Mouse (Mus musculus): ENCODE results near the gene Mfap2.

Gene Mfap2

GRCm38 (mm10) chr4:141014114-141014513 lies 3.9 kb downstream of the Mfap2 start:
- H3K36me3 ChIP-seq (ENCODE audit: insufficient read depth, low read length), result peaks cover 22% of the 10 kb centered on the region
- TF ChIP-seq NANOG (IDR thresholded peaks at IDR 0.05; ENCODE audit: borderline replicate concordance, low read length) (no peak), CTCF (conservative IDR thresholded peaks at IDR 0.05; ENCODE audit: low read length) (no peak), POU5F1 (IDR thresholded peaks at IDR 0.05; ENCODE audit: borderline replicate concordance, low read length) (no peak)
- H3K4me1 ChIP-seq (replicated peaks; ENCODE audit: low read depth, low read length), result peaks cover 59% of the 10 kb centered on the region
- H3K4me3 ChIP-seq (replicated peaks; ENCODE audit: low read length), result no peak overlapping the region
- peaks cover 9% of the 10 kb centered on the region for H3K9me3 ChIP-seq (ENCODE audit: low read length)
- H3K27me3 ChIP-seq (ENCODE audit: insufficient read depth, low read length), result peaks cover 16% of the 10 kb centered on the region

- H3K4me3 ChIP-seq (replicated peaks; ENCODE audit: low read length), result no peak overlapping the region
- peaks cover 29% of the 10 kb centered on the region for H3K36me3 ChIP-seq (ENCODE audit: insufficient read depth, low read length)
- TF ChIP-seq POU5F1 (IDR thresholded peaks at IDR 0.05; ENCODE audit: borderline replicate concordance, low read length), result no peak
- TF ChIP-seq CTCF (conservative IDR thresholded peaks at IDR 0.05; ENCODE audit: low read length), result no peak
- no peak for TF ChIP-seq NANOG (IDR thresholded peaks at IDR 0.05; ENCODE audit: borderline replicate concordance, low read length)
- peaks cover 16% of the 10 kb centered on the region for H3K27me3 ChIP-seq (ENCODE audit: insufficient read depth, low read length)
- peaks cover 4% of the 10 kb centered on the region for H3K9me3 ChIP-seq (ENCODE audit: low read length)
- peaks cover 66% of the 10 kb centered on the region for H3K4me1 ChIP-seq (replicated peaks; ENCODE audit: low read depth, low read length)
These were observed 4.6 kb downstream of the Mfap2 start for GRCm38 (mm10) chr4:141014856-141015255.

- H3K4me1 ChIP-seq (replicated peaks; ENCODE audit: low read depth, low read length), result peaks cover 66% of the 10 kb centered on the region
- no peaks in the 10 kb centered on the region for H3K9me3 ChIP-seq (ENCODE audit: low read length)
- no peak overlapping the region for H3K4me3 ChIP-seq (replicated peaks; ENCODE audit: low read length)
- H3K27me3 ChIP-seq (ENCODE audit: insufficient read depth, low read length), result peaks cover 16% of the 10 kb centered on the region
- H3K36me3 ChIP-seq (ENCODE audit: insufficient read depth, low read length), result peaks cover 31% of the 10 kb centered on the region
- TF ChIP-seq POU5F1 (IDR thresholded peaks at IDR 0.05; ENCODE audit: borderline replicate concordance, low read length) (no peak), CTCF (conservative IDR thresholded peaks at IDR 0.05; ENCODE audit: low read length) (no peak), NANOG (IDR thresholded peaks at IDR 0.05; ENCODE audit: borderline replicate concordance, low read length) (no peak)
These were observed 5.1 kb downstream of the Mfap2 start for GRCm38 (mm10) chr4:141015356-141015755.

- no peaks in the 10 kb centered on the region for H3K9me3 ChIP-seq (ENCODE audit: low read length)
- H3K27me3 ChIP-seq (ENCODE audit: insufficient read depth, low read length), result peaks cover 10% of the 10 kb centered on the region
- peaks cover 68% of the 10 kb centered on the region for H3K4me1 ChIP-seq (replicated peaks; ENCODE audit: low read depth, low read length)
- peaks cover 31% of the 10 kb centered on the region for H3K36me3 ChIP-seq (ENCODE audit: insufficient read depth, low read length)
- H3K4me3 ChIP-seq (replicated peaks; ENCODE audit: low read length), result no peak overlapping the region
- TF ChIP-seq NANOG (IDR thresholded peaks at IDR 0.05; ENCODE audit: borderline replicate concordance, low read length), result no peak
- TF ChIP-seq POU5F1 (IDR thresholded peaks at IDR 0.05; ENCODE audit: borderline replicate concordance, low read length), result no peak
- TF ChIP-seq CTCF (conservative IDR thresholded peaks at IDR 0.05; ENCODE audit: low read length), result no peak
These were observed 6.1 kb downstream of the Mfap2 start for GRCm38 (mm10) chr4:141016311-141016710.

- H3K27me3 ChIP-seq (ENCODE audit: insufficient read depth, low read length), result no peaks in the 10 kb centered on the region
- peaks cover 38% of the 10 kb centered on the region for H3K36me3 ChIP-seq (ENCODE audit: insufficient read depth, low read length)
- TF ChIP-seq CTCF (conservative IDR thresholded peaks at IDR 0.05; ENCODE audit: low read length), result 0 out of 2 replicates have a peak, but pooled peaks have one; percentile 3
- TF ChIP-seq NANOG (IDR thresholded peaks at IDR 0.05; ENCODE audit: borderline replicate concordance, low read length), result no peak
- H3K4me3 ChIP-seq (replicated peaks; ENCODE audit: low read length), result peak overlapping the region; percentile 53
- H3K9me3 ChIP-seq (ENCODE audit: low read length), result no peaks in the 10 kb centered on the region
- H3K4me1 ChIP-seq (replicated peaks; ENCODE audit: low read depth, low read length), result peaks cover 72% of the 10 kb centered on the region
These were observed 7.6 kb downstream of the Mfap2 start for GRCm38 (mm10) chr4:141017657-141018436.

GRCm38 (mm10) chr4:141020220-141020619 lies 10.0 kb downstream of the Mfap2 start:
- TF ChIP-seq NANOG (IDR thresholded peaks at IDR 0.05; ENCODE audit: borderline replicate concordance, low read length), result no peak
- no peak for TF ChIP-seq POU5F1 (IDR thresholded peaks at IDR 0.05; ENCODE audit: borderline replicate concordance, low read length)
- no peak for TF ChIP-seq CTCF (conservative IDR thresholded peaks at IDR 0.05; ENCODE audit: low read length)
- Histone ChIP-seq H3K9me3 (ENCODE audit: low read length) (no peaks in the 10 kb centered on the region), H3K27me3 (ENCODE audit: insufficient read depth, low read length) (no peaks in the 10 kb centered on the region), H3K4me1 (replicated peaks; ENCODE audit: low read depth, low read length) (peaks cover 58% of the 10 kb centered on the region), H3K36me3 (ENCODE audit: insufficient read depth, low read length) (peaks cover 54% of the 10 kb centered on the region), H3K4me3 (replicated peaks; ENCODE audit: low read length) (no peak overlapping the region)

- TF ChIP-seq CTCF (conservative IDR thresholded peaks at IDR 0.05; ENCODE audit: low read length) (no peak), POU5F1 (IDR thresholded peaks at IDR 0.05; ENCODE audit: borderline replicate concordance, low read length) (no peak), NANOG (IDR thresholded peaks at IDR 0.05; ENCODE audit: borderline replicate concordance, low read length) (no peak)
- peaks cover 54% of the 10 kb centered on the region for H3K4me1 ChIP-seq (replicated peaks; ENCODE audit: low read depth, low read length)
- H3K36me3 ChIP-seq (ENCODE audit: insufficient read depth, low read length), result peaks cover 53% of the 10 kb centered on the region
- no peaks in the 10 kb centered on the region for H3K27me3 ChIP-seq (ENCODE audit: insufficient read depth, low read length)
- no peak overlapping the region for H3K4me3 ChIP-seq (replicated peaks; ENCODE audit: low read length)
- no peaks in the 10 kb centered on the region for H3K9me3 ChIP-seq (ENCODE audit: low read length)
These were observed 10.8 kb downstream of the Mfap2 start for GRCm38 (mm10) chr4:141020811-141021613.

- Histone ChIP-seq H3K4me3 (replicated peaks; ENCODE audit: low read length) (no peak overlapping the region; the same call in 1 of the 2 replicates), H3K4me1 (replicated peaks; ENCODE audit: low read depth, low read length) (peaks cover 54% of the 10 kb centered on the region), H3K36me3 (ENCODE audit: insufficient read depth, low read length) (peaks cover 51% of the 10 kb centered on the region), H3K9me3 (ENCODE audit: low read length) (no peaks in the 10 kb centered on the region), H3K27me3 (ENCODE audit: insufficient read depth, low read length) (no peaks in the 10 kb centered on the region)
- TF ChIP-seq NANOG (IDR thresholded peaks at IDR 0.05; ENCODE audit: borderline replicate concordance, low read length), result no peak
- no peak for TF ChIP-seq CTCF (conservative IDR thresholded peaks at IDR 0.05; ENCODE audit: low read length)
- TF ChIP-seq POU5F1 (IDR thresholded peaks at IDR 0.05; ENCODE audit: borderline replicate concordance, low read length), result no peak
These were observed 11.4 kb downstream of the Mfap2 start for GRCm38 (mm10) chr4:141021614-141021929.

Data from E14TG2a.4 (cell line).